Mouse (Mus musculus): ENCODE measurements at regions not wholly inside any gene's neighbourhood (a gene's known extent, or its start where the extent isn't known, plus 50 kb on each side); places are given as distances from the start of the nearest gene placed in this dataset.

- Histone ChIP-seq H3K4me3 (ENCODE audit: control insufficient read depth in 1 of 2, insufficient read depth in 1 of 2, low read depth in 2 of 2, low read length in 2 of 2) (no peak overlapping the region), H3K9me3 (replicated peaks; ENCODE audit: insufficient read depth, low read length) (no peaks in the 10 kb centered on the region), H3K79me2 (ENCODE audit: control insufficient read depth, insufficient read depth, low read length, poor library complexity) (no peaks in the 10 kb centered on the region), H3K27me3 (ENCODE audit: control insufficient read depth in 1 of 2, insufficient read depth in 2 of 2, low read length in 2 of 2) (no peaks in the 10 kb centered on the region), H3K9ac (ENCODE audit: control insufficient read depth, low read depth, low read length, poor library complexity, severe bottlenecking) (no peak overlapping the region), H3K27ac (ENCODE audit: control insufficient read depth, low read depth, low read length) (no peak overlapping the region), H3K4me1 (ENCODE audit: control insufficient read depth in 1 of 2, insufficient read depth in 2 of 2, low read length in 2 of 2) (no peaks in the 10 kb centered on the region), H3K36me3 (ENCODE audit: control insufficient read depth in 1 of 2, insufficient read depth in 2 of 2, low read length in 2 of 2) (no peaks in the 10 kb centered on the region)
- no peak for DNase-seq (ENCODE audit: low read depth, low spot score)
- no peak for TF ChIP-seq UBTF (IDR thresholded peaks at IDR 0.05; ENCODE audit: borderline replicate concordance, insufficient read depth, low read depth, low read length)
- TF ChIP-seq CHD2 (IDR thresholded peaks at IDR 0.05; ENCODE audit: low read length), result no peak
- no peak for TF ChIP-seq USF1 (IDR thresholded peaks at IDR 0.05; ENCODE audit: low read depth, low read length)
- no peak for TF ChIP-seq ZKSCAN1 (IDR thresholded peaks at IDR 0.05; ENCODE audit: low read depth, low read length)
- no peak for TF ChIP-seq JUND (IDR thresholded peaks at IDR 0.05; ENCODE audit: low read depth, low read length)
- no peak for TF ChIP-seq ZMIZ1 (IDR thresholded peaks at IDR 0.05; ENCODE audit: low read depth, low read length)
- no peak for TF ChIP-seq RAD21 (IDR thresholded peaks at IDR 0.05; ENCODE audit: low read depth, low read length)
- no peak for TF ChIP-seq MYB (IDR thresholded peaks at IDR 0.05; ENCODE audit: low read depth, low read length)
- TF ChIP-seq POLR2A (IDR thresholded peaks at IDR 0.05; ENCODE audit: control insufficient read depth in 1 of 2, insufficient read depth in 1 of 2, low read depth in 1 of 2, low read length in 2 of 2, poor library complexity in 1 of 2), result no peak
- no peak for TF ChIP-seq MXI1 (IDR thresholded peaks at IDR 0.05; ENCODE audit: low read depth, low read length)
- TF ChIP-seq EP300 (IDR thresholded peaks at IDR 0.05; ENCODE audit: low read depth in 1 of 2, low read length in 2 of 2), result no peak
- no peak for TF ChIP-seq GATA1 (IDR thresholded peaks at IDR 0.05; ENCODE audit: low read depth, low read length)
- no peak for TF ChIP-seq NRF1 (IDR thresholded peaks at IDR 0.05; ENCODE audit: insufficient read depth, low read depth, low read length, poor library complexity, severe bottlenecking)
- no peak for TF ChIP-seq MAX (IDR thresholded peaks at IDR 0.05; ENCODE audit: low read length)
- TF ChIP-seq TCF12 (IDR thresholded peaks at IDR 0.05; ENCODE audit: low read depth, low read length), result no peak
- TF ChIP-seq MAZ (IDR thresholded peaks at IDR 0.05; ENCODE audit: low read depth, low read length), result no peak
These were observed 86.0 kb downstream of the Tbx18 start for GRCm38 (mm10) chr9:87645032-87645431.

GRCm38 (mm10) chr9:87633863-87634630 is 97.0 kb downstream of the Tbx18 start:
- H3K4me1 ChIP-seq (ENCODE audit: control insufficient read depth in 1 of 2, insufficient read depth in 2 of 2, low read length in 2 of 2), result no peaks in the 10 kb centered on the region
- H3K9me3 ChIP-seq (replicated peaks; ENCODE audit: insufficient read depth, low read length), result no peaks in the 10 kb centered on the region
- no peak for TF ChIP-seq ETS1 (IDR thresholded peaks at IDR 0.05; ENCODE audit: low read depth, low read length)
- TF ChIP-seq POLR2AphosphoS2 (IDR thresholded peaks at IDR 0.05; ENCODE audit: low read length), result no peak
- no peak for TF ChIP-seq MEF2A (IDR thresholded peaks at IDR 0.05; ENCODE audit: extremely low read depth, insufficient replicate concordance, low read depth, low read length, poor library complexity, severe bottlenecking)
- no peak for TF ChIP-seq ZKSCAN1 (IDR thresholded peaks at IDR 0.05; ENCODE audit: low read depth, low read length)
- no peak for TF ChIP-seq MYB (IDR thresholded peaks at IDR 0.05; ENCODE audit: low read depth, low read length)
- no peak for TF ChIP-seq MAZ (IDR thresholded peaks at IDR 0.05; ENCODE audit: low read depth, low read length)

More at GRCm38 (mm10) chr9:87633863-87634630, 97.0 kb downstream of the Tbx18 start:
- no peak for DNase-seq (ENCODE audit: low read depth, low spot score)
- no peak overlapping the region for H3K27ac ChIP-seq (ENCODE audit: control insufficient read depth, low read depth, low read length)
- no peaks in the 10 kb centered on the region for H3K36me3 ChIP-seq (ENCODE audit: control insufficient read depth in 1 of 2, insufficient read depth in 2 of 2, low read length in 2 of 2)
- no peak overlapping the region for H3K4me3 ChIP-seq (ENCODE audit: control insufficient read depth in 1 of 2, insufficient read depth in 1 of 2, low read depth in 2 of 2, low read length in 2 of 2)
- H3K27me3 ChIP-seq (ENCODE audit: control insufficient read depth in 1 of 2, insufficient read depth in 2 of 2, low read length in 2 of 2), result no peaks in the 10 kb centered on the region
- no peaks in the 10 kb centered on the region for H3K79me2 ChIP-seq (ENCODE audit: control insufficient read depth, insufficient read depth, low read length, poor library complexity)
- H3K9ac ChIP-seq (ENCODE audit: control insufficient read depth, low read depth, low read length, poor library complexity, severe bottlenecking), result no peak overlapping the region
